Mouse (Mus musculus) left cerebral cortex, adult 2 months (tissue): ENCODE data around the gene Npl. TPM values are rescaled to one million over a fixed set of nuclear protein-coding genes. Genes with fewer than 3 reads are reported as not detected.

Source experiments
- DNase-seq, 2 experiments: peaks; one replicate each; pipeline ENCODE4 v3.0.0; 2021 to 2022; ENCODE audit warnings: low spot score in 2 of 2, mixed read lengths in 1 of 2; ENCODE audit errors: extremely low spot score in 1 of 2
- H3K27ac ChIP-seq: fragments of 200-600 bp; 2 replicates; pipeline ENCODE4 v1.8.1; 2022
- H3K4me3 ChIP-seq: fragments of 200-600 bp; 2 replicates; pipeline ENCODE4 v1.8.1; 2022
- CTCF ChIP-seq: fragments of 200-600 bp; IDR thresholded peaks from 2 replicates; pipeline ENCODE4 v1.8.1; 2022; ENCODE audit warnings: antibody characterized with exemption, mild to moderate bottlenecking, moderate library complexity
- intact Hi-C: fragments of 180-260 bp; cut with DNase I; formaldehyde crosslinking; loops from one replicate; pipeline ENCODE4 v1.15.1; 2025
- total RNA-seq, 2 experiments: library from RNA; stranded (reverse); gene quantifications; 2 replicates each; pipeline ENCODE4 v1.2.3; 2021

Gene Npl
- total RNA-seq, 2 experiments from 2014 or later: 5.4 to 6.0 TPM

DNA sequence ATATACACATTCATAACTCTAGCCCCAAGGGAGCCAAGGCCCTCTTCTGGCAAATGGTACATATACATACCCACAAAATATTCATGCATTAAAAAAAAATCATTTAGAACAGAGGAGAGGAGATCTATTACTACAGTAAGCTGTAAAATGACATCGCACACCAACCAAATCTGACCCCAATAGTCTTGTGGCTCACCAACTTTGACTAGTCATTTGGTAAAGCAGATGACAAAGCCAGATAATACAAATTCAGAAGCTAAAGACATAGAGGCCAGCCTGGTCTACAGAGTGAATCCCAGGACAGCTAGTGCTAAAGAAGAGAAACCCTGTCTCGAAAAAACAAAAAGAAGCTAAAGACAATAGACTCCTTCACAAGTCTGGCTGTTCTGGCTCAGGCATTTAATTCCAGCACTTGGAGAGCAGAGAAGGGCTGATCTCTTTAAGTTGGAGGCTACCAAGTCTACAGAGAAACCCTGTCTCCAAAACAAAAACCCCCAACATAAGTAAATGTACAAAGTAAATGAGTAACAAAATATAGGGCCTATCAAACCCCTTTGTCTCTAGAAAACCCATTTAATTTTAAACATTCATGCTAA lies 64.5 kb downstream of the Npl start:
- intact Hi-C loops: no loop called here
- H3K27ac ChIP-seq: no peak overlapping the region
- TF ChIP-seq CTCF: no peak
- peak overlapping the region; percentile 86; the same call in 1 of the 2 replicates for H3K4me3 ChIP-seq
- no peak for DNase-seq

DNA sequence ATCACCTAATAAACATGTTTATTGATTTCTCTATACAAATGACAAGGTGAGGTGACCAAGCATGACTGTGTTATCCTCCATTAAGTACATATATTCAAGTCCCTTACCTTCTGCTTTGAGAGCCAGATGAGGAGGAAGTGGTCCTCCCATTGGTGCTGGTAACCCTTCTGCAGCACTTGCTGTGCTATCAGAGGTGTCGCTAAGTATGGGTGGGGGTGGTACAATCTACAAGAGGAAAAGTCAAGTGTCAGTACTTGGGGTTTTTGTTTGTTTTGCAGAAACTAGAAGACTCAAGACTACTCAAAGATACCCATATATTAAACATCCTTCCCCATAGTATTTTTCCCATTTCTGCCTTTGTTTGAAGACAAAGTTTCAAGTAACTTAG lies 68.8 kb downstream of the Npl start:
- no peak for TF ChIP-seq CTCF
- intact Hi-C loops: no loop called here
- DNase-seq: no peak
- no peak overlapping the region for H3K27ac ChIP-seq
- H3K4me3 ChIP-seq: no peak overlapping the region

DNA sequence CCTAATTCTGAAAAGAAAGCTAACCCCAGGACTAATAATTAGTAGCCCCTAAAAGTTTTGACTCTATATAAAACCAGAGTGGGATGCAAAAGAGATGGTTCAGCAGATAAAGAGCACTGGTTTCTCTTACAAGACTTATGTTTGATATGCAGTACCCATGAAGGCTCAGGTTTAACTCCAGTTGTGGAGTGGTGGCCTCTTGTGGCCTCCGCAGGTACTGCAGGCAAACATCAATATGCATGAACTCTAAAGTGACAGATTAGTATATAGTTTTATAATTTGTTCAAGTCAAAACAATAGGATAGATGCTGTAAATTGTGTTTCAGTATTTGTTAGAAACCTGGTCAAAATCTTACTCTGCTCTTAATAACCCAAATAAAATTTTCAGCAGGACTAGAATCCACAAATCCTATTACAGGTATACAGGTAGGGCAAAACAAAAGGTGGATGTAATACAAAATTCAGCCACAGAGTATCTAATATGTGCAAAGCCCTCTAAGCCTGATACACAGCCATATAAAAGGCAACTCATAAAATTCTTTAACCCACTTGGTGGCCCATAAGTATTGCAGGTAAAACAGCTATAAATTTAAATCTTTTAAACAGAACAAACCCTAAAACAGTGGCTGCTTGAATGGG lies 69.3 kb downstream of the Npl start:
- intact Hi-C loops: no loop called here
- TF ChIP-seq CTCF: peak; percentile 94
- no peak overlapping the region for H3K27ac ChIP-seq
- peak; percentile 51 to 63 for DNase-seq
- no peak overlapping the region for H3K4me3 ChIP-seq

DNA sequence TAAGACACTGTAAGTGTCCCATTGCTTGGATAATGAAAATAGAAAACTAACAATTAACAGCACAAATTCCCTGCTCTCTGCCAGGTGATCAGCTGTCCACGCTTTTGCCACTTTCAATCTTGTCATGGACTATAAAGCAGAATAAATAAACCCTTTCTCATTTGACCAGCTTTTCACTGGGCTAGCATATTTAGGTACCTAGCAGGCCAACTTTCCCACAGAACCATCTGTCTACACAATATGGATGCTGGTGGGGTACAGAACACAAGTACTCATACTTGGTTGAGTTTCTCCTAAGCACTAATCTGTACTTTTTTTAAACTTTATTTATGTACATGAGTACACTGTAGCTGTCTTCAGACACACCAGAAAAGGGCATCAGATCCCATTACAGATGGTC lies 70.5 kb downstream of the Npl start:
- intact Hi-C loops: no loop called here
- no peak for TF ChIP-seq CTCF
- Histone ChIP-seq H3K27ac (no peak overlapping the region), H3K4me3 (no peak overlapping the region)
- no peak for DNase-seq

DNA sequence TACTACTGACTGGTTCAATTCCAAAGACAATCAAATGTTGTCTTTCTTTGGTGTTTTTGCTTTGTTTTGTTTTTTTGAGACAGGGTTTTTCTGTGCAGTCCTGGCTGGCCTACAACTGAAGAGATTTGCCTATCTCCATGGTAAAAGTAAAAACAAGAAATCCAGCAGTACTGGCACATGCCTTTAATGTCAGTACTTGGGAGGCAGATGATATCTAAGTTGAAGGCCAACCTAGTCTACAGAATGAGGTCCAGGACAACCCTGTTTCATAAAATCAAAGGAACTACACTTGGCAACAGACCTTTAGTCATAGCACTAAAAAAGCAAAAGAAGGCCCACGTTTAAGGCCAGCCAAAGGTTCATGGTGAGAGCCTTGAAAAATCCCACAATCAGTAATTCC lies 88.0 kb downstream of the Npl start:
- H3K4me3 ChIP-seq: no peak overlapping the region
- DNase-seq: no peak
- intact Hi-C loops: loop anchor here (10.0 kb wide), 1 partner anchor 607 kb away; no protein-coding TSS in a partner anchor
- no peak overlapping the region for H3K27ac ChIP-seq
- TF ChIP-seq CTCF: no peak

DNA sequence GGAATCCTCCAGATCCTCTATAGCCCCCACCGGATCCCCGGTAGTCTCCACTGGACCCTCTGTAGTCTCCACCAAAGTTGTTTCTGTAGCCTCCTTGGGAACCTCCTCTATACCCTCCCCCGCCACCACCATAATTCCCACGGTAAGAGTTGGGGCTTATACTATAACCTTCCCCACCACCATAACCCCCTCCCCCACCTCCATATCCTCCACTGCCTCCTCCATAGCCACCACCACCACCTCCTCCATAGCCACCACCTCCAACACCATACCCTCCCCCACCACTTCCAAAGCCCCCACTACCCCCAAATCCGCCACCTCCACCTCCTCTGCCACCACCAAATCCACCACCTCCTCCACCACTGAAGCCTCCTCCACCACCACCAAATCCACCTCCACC lies 93.7 kb downstream of the Npl start:
- intact Hi-C loops: no loop called here
- Histone ChIP-seq H3K27ac (no peak overlapping the region), H3K4me3 (no peak overlapping the region)
- no peak for TF ChIP-seq CTCF
- DNase-seq: no peak

DNA sequence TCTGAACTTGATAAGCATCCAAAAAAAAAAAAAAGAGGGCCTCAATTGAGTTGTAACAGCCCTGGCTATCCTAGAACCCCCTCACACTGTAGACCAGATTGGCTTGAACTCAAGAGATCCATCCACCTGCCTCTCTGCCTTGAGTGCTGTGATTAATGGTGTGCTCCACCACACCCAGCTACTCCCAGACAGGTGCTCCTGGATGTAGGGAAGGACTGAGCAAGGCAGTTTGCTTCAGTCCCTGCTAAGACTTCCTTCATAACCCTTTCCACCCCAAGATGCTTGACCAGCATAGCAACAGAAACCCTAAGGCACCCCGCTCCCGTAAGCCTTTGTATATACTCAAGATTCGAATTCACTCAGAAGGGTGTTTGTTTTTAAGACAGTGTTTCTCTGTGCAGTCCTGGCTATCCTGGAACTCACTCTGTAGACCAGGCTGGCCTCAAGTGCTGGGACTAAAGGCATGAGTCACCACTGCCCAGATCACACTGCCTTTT lies 96.7 kb downstream of the Npl start:
- no peak for DNase-seq
- no peak overlapping the region for H3K27ac ChIP-seq
- no peak overlapping the region for H3K4me3 ChIP-seq
- intact Hi-C loops: no loop called here
- no peak for TF ChIP-seq CTCF

Other genes with a start within 250 kb of the Npl start
- gene Lamc1, start 217.3 kb downstream of the Npl start, total RNA-seq: 10 to 100 TPM; 22.0 to 26.4 TPM
- gene Shcbp1l, start 124.9 kb downstream of the Npl start, total RNA-seq: 1 to 10 TPM; 2.2 to 3.0 TPM
- gene Dhx9, start 62.4 kb downstream of the Npl start, total RNA-seq: 100 to 1,000 TPM in 1 of 2 experiments, 10 to 100 TPM in 1; 95.3 to 102 TPM
- 10 to 100 TPM; 61.1 to 63.2 TPM for gene Rgs8, start 103.0 kb upstream of the Npl start, total RNA-seq
- 10 to 100 TPM in 1 of 2 experiments, 1 to 10 TPM in 1; 8.9 to 11.0 TPM for gene Rgs16, start 190.3 kb upstream of the Npl start, total RNA-seq
- gene Rnasel, start 199.4 kb upstream of the Npl start, total RNA-seq: 10 to 100 TPM; 10.9 to 12.5 TPM